Mouse (Mus musculus) G1E (cell line): ENCODE measurements around the gene Peli3.
"Not testable (repeated sequence)": the region's sequence is repeated elsewhere in the genome, so short reads cannot be mapped to it uniquely, and the experiment has no call there.

Source experiments
- CTCF ChIP-seq: IDR thresholded peaks from 2 replicates; pipeline ENCODE4 v1.5.1; 2012; ENCODE audit warnings: low read depth, low read length, inconsistent platforms, mixed read lengths
- GATA1 ChIP-seq: IDR thresholded peaks from 2 replicates; pipeline ENCODE4 v1.6.1; 2012; ENCODE audit warnings: borderline replicate concordance, low read length, inconsistent platforms, mixed read lengths
- GATA2 ChIP-seq: IDR thresholded peaks from 2 replicates; pipeline ENCODE4 v1.6.1; 2012; ENCODE audit warnings: low read depth, low read length, inconsistent platforms, borderline replicate concordance
- POLR2AphosphoS5 ChIP-seq: IDR thresholded peaks from 2 replicates; pipeline ENCODE4 v1.6.1; 2012; ENCODE audit warnings: low read depth, low read length, inconsistent platforms; ENCODE audit not compliant: insufficient replicate concordance
- TAL1 ChIP-seq: conservative IDR thresholded peaks from 2 replicates; pipeline ENCODE4 v1.6.1; 2012; ENCODE audit warnings: low read depth, low read length, inconsistent platforms, mixed read lengths

GRCm38 (mm10) chr19:4948641-4949040, 5.7 kb upstream of the Peli3 start:
- TF ChIP-seq CTCF, TAL1, POLR2AphosphoS5, GATA1, GATA2: not testable (repeated sequence)
